Mouse (Mus musculus): Measurements from ENCODE around the gene Arl10.

Gene Arl10

DNA sequence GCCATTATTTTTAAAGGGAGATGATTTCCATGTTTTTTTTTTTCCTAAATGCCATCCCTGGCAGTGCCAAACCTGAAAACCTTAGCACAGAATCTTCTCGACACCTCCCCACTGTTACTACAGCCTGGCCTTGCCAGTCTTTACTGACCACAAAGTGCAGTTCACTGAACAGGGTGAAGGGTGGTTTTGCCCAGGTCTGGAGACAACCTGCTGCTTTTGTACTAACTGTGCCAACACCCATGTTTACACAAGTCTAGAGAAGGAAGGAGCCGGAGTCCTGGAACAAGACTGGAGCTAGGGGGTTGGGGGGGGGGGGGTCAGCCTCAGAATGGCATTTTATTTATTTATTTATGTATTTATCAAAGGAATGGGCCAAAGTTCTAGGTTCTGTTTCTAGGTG, 6.6 kb downstream of the Arl10 start:
- intact Hi-C loops (cut with DNase I), result no loop called here

DNA sequence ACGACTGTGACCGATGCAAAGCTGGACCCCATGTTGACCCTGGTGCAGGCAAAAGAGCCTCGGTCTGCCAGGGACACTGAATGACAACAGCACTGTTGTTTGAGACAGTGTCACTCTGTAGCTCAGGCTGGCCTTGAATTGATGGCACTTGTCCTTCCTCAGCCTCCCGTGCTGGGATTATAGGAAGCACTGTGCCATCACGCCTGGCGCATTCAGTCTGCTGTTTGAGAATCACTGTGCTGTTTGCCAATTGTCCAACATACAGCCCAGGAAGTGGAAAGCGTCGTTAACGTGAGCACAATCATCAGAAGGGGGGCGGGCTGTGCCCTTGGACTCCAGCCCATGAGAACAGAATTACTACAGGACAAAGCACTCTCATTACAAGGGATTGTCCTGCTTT, 7.3 kb downstream of the Arl10 start:
- intact Hi-C loops (cut with DNase I), result no loop called here

DNA sequence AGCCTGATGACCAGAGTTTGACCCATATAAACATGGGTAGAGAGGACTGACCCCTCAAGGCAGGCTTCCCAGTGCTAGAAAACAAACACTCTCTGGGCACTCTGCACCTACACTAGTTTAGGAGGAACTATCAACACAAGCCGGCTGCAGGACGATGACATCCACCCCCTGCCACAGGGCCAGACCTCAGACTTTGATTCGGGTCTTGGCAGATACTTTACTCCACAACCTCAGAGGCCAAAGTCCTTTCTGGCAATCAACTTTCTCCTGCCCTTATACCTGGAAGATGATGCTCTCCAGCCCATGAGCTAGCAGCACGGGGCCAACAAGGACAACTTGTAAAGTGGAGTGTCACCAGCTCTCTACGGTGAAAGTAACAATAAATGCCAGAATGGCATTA, 8.0 kb downstream of the Arl10 start:
- intact Hi-C loops (cut with DNase I), result no loop called here

DNA sequence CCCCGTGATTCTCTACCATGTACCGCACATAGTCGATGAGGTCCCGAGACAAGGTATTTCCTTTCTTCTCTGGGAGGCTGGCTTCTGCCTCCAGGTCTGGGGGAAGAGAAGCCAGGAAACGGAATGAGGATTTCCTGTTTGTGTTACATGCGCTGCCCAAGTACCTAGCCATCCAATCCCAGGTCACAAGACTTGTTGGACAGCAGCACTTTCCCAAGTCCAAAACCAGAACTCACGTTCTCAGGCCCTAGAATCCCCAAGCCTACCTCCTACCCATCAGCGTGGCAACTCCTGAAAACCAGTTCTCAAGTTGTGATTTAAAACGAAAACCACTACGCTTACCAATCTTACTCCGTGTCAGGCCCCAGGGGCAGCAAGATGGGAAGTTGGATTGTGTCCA, 11.0 kb downstream of the Arl10 start:
- intact Hi-C loops (cut with DNase I), result no loop called here

DNA sequence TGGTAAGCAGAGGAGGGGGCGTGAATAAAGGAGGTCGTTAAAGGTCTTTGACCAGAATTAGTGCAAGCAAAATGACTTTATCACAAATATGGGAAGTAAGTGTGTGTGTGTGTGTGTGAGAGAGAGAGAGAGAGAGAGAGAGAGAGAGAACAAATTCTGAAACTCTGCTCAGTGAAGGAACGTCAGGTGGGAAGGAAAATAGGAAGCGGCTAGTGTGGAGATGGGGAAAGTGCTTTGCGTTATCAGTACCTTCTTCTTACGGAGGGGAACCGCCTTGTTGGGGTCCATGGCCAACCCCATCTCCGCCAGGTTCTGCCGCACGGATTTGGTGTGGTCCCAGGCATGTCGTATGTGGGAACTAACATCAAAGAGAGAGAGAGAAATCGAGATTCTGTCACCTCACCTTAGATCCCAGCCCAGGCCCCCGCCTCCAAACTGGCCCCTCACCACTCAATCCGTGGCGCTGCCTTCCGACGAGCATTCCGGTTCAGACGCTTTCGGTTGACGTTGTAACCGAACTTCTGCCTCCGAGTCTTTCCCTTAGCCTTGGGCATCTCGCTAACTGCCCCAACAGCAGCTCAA, 14.7 kb downstream of the Arl10 start:
- intact Hi-C loops (cut with DNase I), result no loop called here

DNA sequence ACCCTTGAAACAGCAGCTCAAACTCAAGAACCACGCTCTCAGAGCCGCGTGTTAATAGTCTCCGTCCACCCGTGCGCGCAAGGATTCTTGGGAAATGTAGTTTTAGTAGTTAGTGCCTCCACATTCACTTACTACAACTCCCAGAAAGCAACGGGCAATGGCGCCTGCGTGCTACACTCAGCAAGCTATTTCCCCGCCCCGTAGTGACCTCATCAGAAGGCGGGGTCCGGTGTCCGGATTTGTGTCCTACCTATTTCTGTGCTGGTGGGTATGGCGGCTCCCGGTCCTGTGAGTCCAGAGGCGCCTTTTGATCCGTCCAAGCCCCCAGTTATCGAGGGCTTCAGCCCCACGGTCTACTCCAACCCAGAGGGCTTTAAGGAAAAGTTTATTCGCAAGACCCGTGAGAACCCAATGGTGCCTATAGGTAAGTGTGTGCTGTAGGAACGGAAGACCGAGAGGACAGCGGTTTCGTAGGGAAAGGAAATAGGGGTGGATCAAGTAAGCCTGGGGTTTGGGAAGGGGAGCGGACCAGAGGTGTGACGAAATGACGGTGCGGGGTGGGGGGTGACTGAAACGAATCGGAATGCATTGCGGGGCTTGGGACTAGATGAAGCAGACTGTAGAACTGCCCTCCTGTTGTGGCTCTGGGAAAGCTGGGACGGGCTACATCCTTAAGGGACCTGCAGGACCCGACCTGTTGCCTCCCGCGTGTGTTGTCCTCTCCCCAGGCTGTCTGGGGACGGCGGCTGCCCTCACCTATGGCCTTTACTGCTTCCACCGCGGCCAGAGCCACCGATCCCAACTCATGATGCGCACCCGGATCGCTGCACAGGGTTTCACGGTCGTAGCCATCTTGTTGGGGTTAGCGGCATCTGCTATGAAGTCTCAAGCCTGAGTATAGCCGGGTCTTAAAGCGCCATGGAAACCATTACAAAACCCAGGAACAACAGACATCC, 15.5 kb downstream of the Arl10 start, which contains the start of the genes Nop16 and Higd2a:
Nop16 (minus strand) TSS at position 95 of the 956 bp plus-strand sequence.
Higd2a (plus strand) TSS at position 212 of the 956 bp plus-strand sequence.
- intact Hi-C loops (cut with DNase I), result no loop called here

DNA sequence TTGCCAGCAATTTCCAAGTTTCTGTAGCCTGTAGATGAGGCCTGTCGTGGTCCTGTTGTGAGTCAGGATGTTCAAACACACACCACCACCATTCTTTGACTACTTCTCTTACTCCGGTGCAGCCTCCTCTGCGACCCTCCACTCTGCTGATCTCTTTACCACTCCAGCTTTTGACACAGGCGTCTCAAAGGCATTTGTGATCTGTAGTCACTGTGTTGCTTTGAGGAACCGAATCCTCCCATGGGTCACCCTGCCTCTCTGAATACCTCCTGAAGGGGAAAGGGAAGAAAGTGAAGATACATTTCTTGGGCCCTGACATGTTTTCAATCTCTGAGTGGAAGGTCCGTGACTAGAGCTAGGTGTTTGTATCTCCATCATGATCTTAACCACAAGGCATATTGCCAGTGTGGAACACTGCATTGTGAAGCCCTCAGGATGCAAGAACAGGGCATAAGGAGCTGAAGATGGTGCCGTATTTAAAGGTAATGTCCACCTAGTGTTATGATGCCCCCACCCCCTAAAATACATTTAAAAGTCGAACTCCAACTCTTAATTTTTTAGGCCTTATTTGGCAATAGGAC, 17.1 kb downstream of the Arl10 start:
- intact Hi-C loops (cut with DNase I), result no loop called here

DNA sequence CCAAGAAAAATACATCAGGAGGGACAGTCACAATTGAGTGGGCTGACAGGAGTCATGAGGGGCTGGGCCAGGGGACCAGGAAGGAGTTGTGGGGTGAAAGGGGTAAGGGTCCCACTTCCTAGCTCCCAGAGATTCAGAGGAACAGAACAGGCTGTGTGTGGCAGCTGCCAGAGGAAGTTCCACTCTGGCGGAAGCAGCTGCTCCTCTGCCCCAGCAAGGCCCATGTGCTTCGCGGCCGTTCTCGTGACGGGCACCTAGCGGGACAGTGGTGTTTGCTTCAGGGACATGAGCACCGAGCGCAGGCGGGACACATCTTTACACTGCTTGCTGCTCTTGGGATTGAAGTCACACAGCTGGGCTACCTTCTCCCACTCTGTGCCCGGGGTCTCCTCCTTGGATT, 18.8 kb downstream of the Arl10 start:
- intact Hi-C loops (cut with DNase I), result no loop called here

DNA sequence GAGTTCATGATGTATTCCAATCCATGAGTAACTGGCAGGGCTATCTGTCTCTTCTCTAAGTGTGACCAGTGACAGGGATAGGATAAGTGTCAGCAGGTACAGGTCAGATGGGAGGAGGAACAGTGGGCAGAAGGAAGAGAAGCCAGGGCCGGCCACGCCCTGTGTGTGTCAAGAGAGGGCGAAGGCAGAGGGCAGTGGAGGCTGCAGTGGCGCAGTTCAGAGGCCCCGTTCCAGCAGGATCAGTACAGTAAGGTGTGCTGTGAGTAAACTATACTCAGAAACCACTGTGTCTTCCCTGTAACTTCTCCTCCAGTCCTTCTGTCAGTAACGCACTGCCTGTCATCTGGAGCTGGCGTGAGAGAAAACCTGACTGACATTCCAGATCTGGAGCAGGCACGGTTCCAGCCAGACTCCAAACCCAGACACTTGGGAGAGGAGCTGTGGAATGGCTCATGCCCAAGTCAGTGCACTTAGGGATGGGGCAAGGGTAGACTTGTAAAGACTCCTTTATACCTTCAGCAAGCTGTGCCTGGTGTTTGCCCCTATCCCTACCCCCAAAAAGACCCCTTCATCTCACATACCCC, 21.4 kb downstream of the Arl10 start:
- intact Hi-C loops (cut with DNase I), result no loop called here

DNA sequence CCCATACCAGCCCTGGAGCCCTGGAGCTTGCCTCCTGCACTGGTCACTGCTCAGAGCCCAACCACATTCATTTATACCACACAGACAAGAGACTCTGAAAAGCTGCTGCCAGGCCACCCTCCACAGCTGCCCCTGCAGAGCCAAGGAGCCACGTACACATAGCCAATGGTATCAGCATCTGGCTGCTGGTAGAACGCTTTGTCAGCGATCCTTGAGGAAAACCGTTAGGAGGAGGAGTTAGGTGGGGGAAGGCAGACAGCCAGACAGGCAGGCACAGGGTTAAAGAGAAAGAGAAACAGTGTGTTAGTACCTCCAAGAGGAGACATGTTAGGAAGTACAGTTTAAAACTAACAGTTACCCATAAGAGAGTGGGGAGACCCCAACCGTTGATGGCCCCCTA, 22.1 kb downstream of the Arl10 start:
- intact Hi-C loops (cut with DNase I), result no loop called here

DNA sequence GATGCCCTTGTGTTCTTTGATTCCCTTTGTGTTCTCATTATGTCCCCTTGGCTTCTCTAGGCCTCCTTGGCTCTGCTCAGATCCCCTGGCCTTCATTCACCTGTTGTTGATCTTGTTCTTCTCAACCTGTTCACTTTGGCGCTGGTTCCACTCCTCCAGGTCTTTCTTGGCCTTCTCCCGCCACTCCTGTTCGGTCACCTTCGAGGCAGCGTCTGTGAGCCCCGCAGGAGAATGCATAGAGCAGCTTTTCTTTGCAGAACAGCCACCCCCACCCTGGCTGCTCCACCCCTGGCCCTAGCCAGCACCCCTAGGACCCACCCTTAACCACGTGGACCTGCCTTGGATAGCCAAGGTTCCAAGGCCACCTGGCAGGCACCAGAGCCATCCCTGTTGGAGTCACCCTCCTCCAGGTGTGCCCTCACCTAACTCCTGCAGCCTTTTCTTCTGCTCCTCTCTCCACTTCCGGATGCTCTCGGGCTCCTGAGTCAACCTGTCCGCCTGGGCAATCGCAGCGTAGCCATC, 23.9 kb downstream of the Arl10 start:
- intact Hi-C loops (cut with DNase I), result no loop called here

DNA sequence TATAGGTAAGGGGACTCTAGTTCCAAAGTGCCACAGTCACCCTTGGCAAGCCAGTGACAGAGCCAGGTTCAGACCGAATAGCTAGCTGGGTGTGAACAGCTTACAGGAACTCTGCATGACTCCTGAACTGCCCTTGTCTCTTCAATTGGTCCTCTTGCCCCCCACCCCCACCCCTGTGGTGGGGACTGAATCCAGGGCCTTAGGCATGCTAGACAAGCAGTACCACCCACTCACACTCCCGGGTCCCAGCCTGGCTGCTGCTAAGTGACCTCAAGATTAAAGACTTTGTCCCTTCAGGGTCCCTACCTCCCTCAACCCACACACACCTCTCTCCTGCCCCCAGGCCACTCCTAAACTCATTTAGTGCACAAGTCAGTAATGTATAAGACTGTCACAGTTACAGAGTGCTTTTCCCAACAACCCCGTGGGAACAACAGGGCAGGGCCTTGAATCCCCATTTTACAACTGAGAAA, 27.9 kb downstream of the Arl10 start:
- intact Hi-C loops (cut with DNase I), result no loop called here

DNA sequence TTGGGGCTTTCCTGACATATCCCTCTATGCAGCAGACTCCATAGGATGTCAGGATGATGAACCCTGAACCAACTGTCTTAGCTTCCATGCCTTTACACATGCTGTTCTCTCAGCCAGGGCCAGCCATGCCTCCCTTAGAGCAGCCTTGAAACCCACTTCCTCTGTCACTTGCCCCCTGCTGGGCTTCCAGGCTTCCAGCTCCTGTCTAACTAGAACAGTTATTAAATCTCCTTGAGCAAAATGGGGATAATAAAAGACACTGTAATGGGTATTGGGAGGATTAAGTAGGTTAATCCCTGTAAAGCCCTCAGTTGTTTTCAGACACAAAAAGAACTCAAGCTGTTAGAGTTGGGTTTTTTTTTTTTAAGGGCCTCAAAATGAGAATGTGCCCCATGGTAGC, 28.7 kb downstream of the Arl10 start:
- intact Hi-C loops (cut with DNase I), result no loop called here

DNA sequence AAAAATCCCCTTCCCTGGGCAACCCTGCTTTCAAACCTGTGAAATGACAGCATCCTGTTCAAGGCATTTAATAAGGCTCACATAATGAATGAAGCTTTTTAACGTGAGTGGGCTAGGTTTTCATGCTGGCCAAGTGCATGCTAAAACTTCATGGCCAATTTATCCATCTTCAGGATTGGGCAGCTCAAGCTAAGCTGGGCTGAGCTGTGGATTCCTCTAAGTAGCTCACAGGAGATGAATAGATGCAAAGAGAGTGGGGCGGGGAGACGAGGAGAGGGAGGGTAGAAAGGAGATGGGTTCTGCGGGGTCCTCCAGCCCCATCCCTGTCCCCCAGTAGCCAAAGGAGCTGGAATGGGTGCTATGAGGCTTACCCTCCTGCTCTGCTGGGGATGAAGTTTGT, 29.4 kb downstream of the Arl10 start:
- intact Hi-C loops (cut with DNase I), result no loop called here

DNA sequence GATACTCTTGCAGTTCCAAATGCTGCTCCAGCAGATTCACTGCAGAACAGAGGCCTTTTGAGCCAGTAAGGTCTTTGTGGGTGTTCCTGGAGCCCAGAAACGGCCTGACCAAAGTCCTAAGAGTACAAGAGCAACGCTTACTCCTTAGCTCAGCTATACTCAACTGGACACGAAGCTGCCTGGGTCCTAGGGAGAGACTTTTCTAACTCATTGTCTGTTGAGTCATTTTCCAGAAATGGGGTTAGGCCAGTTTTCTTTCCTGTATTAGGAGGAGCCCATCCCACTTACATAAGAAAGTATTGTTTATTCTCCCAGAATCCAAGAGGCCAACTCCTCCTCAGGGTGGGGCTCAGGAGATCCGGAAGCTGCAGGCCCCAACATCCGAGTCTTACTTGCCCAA, 30.6 kb downstream of the Arl10 start:
- intact Hi-C loops (cut with DNase I), result no loop called here

DNA sequence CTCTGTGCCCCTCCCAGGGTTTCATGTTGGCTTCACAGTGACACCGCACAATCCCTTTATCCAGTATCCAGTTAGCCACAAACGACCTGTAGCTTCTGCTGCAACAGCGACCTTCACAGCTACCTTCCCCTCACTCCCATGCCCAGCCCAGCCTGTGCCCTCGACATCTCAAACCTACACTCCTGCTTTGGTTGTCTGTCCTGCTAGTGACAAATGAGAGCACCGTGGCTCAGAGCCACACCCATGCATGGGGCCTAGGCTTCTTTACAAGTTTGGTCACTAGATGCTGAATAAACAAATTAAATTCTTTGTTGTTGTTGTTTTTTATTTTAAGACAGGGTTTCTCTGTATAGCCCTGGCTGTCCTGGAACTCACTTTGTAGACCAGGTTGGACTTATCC, 32.4 kb downstream of the Arl10 start:
- intact Hi-C loops (cut with DNase I), result no loop called here

DNA sequence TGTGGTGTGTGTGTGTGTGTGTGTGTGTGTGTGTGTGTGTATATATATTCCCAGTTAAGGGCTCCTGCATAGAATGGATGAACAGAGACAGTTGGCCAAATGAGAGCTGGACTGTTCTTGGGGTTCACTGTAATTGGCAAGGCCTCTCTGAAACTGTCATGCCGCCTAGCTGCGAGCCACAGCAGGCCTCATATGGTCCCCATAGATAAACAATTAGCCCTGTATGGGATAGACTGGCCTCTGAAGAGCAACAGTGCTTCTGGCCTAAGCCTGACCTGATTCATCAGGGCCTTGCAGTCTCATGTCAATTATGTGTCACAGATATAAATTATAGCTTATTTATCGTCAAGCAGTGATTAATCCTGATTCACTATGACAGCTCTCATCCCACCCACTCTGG, 33.2 kb downstream of the Arl10 start:
- intact Hi-C loops (cut with DNase I), result no loop called here

DNA sequence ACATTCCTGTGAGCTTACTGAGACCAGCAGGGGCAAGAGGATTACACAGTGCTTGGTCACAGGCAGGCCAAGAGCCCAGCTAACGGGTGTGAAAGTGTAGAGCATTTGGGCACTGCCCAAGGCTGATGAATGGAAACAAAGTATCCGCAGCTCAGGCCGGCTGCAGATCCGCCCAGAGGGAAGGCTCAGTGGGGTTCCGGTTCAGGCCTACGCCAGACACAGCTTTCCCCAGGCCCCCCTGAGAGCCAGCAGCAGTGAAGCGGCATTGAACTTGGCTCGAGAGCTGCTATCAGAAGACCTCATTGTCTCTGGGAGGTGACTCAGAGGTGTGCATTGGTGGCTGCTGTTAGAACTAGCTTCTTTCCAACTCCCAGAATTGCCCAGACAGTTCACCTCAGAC, 33.9 kb downstream of the Arl10 start:
- intact Hi-C loops (cut with DNase I), result no loop called here

DNA sequence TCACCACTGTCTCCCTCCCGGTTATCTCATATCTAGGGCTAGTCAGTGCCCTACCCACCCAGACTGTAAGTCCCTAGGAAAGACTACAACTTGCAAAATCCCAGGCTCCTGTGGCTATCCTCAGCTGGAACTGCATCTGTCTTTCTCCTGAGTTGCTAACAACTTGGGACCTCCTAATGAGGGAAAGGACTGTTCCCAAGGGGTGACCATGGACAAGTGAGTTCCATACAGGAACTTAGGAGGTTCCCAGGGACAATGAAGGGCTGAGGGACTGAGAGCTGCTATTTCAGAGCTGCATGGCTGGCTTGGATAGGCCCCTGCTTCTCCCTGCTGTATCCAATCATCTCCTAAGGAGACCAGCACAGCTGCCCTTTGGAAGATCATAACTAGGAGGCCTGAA, 34.5 kb downstream of the Arl10 start:
- intact Hi-C loops (cut with DNase I), result no loop called here

DNA sequence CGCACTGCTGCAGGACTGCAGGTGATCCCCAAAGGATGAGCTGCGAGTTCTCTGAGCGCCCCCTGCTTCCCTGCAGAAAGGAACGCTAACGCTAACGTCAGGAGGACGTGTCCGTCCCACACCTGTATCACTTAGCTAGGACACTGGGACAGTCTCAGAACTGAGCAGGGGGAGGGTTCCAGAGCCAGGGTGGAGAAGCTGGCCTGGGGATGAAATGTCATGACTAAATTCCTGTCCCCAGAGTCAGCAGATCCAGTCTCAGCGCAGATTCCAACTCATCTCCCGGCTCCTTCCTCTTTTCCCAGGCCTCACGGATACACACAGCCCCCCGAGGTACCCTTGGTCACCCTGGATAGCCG, 35.8 kb downstream of the Arl10 start:
- intact Hi-C loops (cut with DNase I), result no loop called here

DNA sequence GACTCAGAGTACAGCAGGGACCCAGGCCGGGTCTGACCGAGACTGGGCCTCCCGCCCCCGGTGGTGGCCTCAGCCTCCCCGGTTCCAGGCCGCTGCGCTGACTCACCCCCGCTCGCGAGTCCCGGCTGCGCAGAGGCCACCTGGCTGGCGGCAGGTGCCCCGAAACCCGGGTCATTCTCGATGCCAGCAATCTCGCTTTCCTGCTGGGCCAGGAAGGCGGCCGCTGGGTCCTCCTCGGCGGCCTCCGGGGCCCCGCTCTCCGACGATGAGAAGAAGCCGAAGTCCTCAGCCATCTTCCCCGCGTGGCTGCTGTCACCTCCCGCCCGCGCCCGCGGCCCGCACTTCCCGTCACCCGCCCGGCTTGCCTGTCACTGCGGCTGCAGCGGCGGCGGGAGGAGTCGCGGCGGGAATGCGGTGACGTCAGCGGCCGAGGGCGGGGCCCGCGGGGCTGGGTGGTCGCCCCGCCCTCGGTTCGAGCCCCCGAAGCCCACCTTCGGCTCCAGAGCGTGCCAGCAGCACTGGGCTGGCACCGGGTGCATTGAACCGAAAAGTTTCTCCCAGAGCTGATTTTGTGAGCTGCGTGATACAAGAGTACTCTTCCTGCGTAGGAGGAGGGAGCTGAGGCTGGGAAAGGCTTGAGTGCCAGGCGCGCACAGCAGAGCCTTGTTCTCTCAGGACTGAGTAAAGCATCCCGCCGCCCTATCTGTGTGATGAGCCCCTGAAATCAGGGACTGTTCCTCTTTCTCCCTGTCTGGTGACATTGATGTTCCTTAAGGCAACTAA, 36.3 kb downstream of the Arl10 start, which contains the start of gene Cltb:
Cltb (minus strand) TSS at position 373 of the 783 bp plus-strand sequence.
- intact Hi-C loops (cut with DNase I), result no loop called here
